Mouse (Mus musculus): Measurements from ENCODE around the gene Prss41. TPM values are rescaled to one million over a fixed set of nuclear protein-coding genes. Genes with fewer than 3 reads are reported as not detected.

Prss41 gene
- polyA plus RNA-seq, 1 experiment: 0.02 TPM

GRCm38 (mm10) chr17:23801627-23802026, 42.3 kb downstream of the Prss41 start:
- TF ChIP-seq MYOD1 (IDR thresholded peaks at IDR 0.05; ENCODE audit: control insufficient read depth, insufficient read length, low read depth) (no peak), MYOG (IDR thresholded peaks at IDR 0.05; ENCODE audit: control insufficient read depth, extremely low read depth, insufficient read length) (no peak), MAX (IDR thresholded peaks at IDR 0.05) (no peak)
- peaks cover 11% of the 10 kb centered on the region for H3K36me3 ChIP-seq (ENCODE audit: control insufficient read depth, insufficient read depth)
- peaks cover 37% of the 10 kb centered on the region for H3K79me2 ChIP-seq (ENCODE audit: control insufficient read depth, insufficient read depth)
- H3K27me3 ChIP-seq (ENCODE audit: control insufficient read depth, insufficient read depth, insufficient read length): no peaks in the 10 kb centered on the region
- H3ac ChIP-seq (ENCODE audit: control insufficient read depth, insufficient read length, low read depth): no peak overlapping the region
- H3K79me3 ChIP-seq (ENCODE audit: low read depth): peaks cover 32% of the 10 kb centered on the region
- no peak overlapping the region for H3K4me3 ChIP-seq (ENCODE audit: insufficient read depth, poor library complexity, severe bottlenecking)

- no peak overlapping the region for H3K4me3 ChIP-seq (ENCODE audit: insufficient read depth, poor library complexity, severe bottlenecking)
- H3K79me2 ChIP-seq (ENCODE audit: control insufficient read depth, insufficient read depth): no peaks in the 10 kb centered on the region
- H3K27me3 ChIP-seq (ENCODE audit: control insufficient read depth, insufficient read depth, insufficient read length): no peaks in the 10 kb centered on the region
- TF ChIP-seq MAX (IDR thresholded peaks at IDR 0.05) (no peak), CEBPB (IDR thresholded peaks at IDR 0.05; ENCODE audit: low read depth) (no peak), MYOG (IDR thresholded peaks at IDR 0.05; ENCODE audit: control insufficient read depth, extremely low read depth, insufficient read length) (no peak), CTCF (IDR thresholded peaks at IDR 0.05; ENCODE audit: control insufficient read depth, insufficient read depth, insufficient read length) (no peak), USF1 (IDR thresholded peaks at IDR 0.05; ENCODE audit: low read depth) (no peak), FOSL1 (IDR thresholded peaks at IDR 0.05; ENCODE audit: insufficient read depth, low read length, poor library complexity, severe bottlenecking) (no peak), MYOD1 (IDR thresholded peaks at IDR 0.05; ENCODE audit: control insufficient read depth, insufficient read length, low read depth) (no peak)
- H3ac ChIP-seq (ENCODE audit: control insufficient read depth, insufficient read length, low read depth): no peak overlapping the region
- H3K79me3 ChIP-seq (ENCODE audit: low read depth): no peaks in the 10 kb centered on the region
- H3K36me3 ChIP-seq (ENCODE audit: control insufficient read depth, insufficient read depth): no peaks in the 10 kb centered on the region
These were observed 46.7 kb downstream of the Prss41 start for GRCm38 (mm10) chr17:23797316-23797715.

- no peaks in the 10 kb centered on the region for H3K79me3 ChIP-seq (ENCODE audit: low read depth)
- H3K4me3 ChIP-seq (ENCODE audit: insufficient read depth, poor library complexity, severe bottlenecking): no peak overlapping the region
- H3K79me2 ChIP-seq (ENCODE audit: control insufficient read depth, insufficient read depth): no peaks in the 10 kb centered on the region
- TF ChIP-seq MYOG (IDR thresholded peaks at IDR 0.05; ENCODE audit: control insufficient read depth, extremely low read depth, insufficient read length): no peak
- TF ChIP-seq USF1 (IDR thresholded peaks at IDR 0.05; ENCODE audit: low read depth): no peak
- TF ChIP-seq FOSL1 (IDR thresholded peaks at IDR 0.05; ENCODE audit: insufficient read depth, low read length, poor library complexity, severe bottlenecking): no peak
- no peak for TF ChIP-seq CEBPB (IDR thresholded peaks at IDR 0.05; ENCODE audit: low read depth)
- no peak for TF ChIP-seq MYOD1 (IDR thresholded peaks at IDR 0.05; ENCODE audit: control insufficient read depth, insufficient read length, low read depth)
- TF ChIP-seq MAX (IDR thresholded peaks at IDR 0.05): no peak
- no peak for TF ChIP-seq CTCF (IDR thresholded peaks at IDR 0.05; ENCODE audit: control insufficient read depth, insufficient read depth, insufficient read length)
- H3ac ChIP-seq (ENCODE audit: control insufficient read depth, insufficient read length, low read depth): no peak overlapping the region
- no peaks in the 10 kb centered on the region for H3K36me3 ChIP-seq (ENCODE audit: control insufficient read depth, insufficient read depth)
- H3K27me3 ChIP-seq (ENCODE audit: control insufficient read depth, insufficient read depth, insufficient read length): no peaks in the 10 kb centered on the region
These were observed 48.6 kb downstream of the Prss41 start for GRCm38 (mm10) chr17:23795323-23795722.

GRCm38 (mm10) chr17:23791079-23791357, 53.0 kb downstream of the Prss41 start:
- TF ChIP-seq USF1 (IDR thresholded peaks at IDR 0.05; ENCODE audit: low read depth): no peak
- H3K79me3 ChIP-seq (ENCODE audit: low read depth): no peaks in the 10 kb centered on the region
- H3K36me3 ChIP-seq (ENCODE audit: control insufficient read depth, insufficient read depth): no peaks in the 10 kb centered on the region
- H3K79me2 ChIP-seq (ENCODE audit: control insufficient read depth, insufficient read depth): no peaks in the 10 kb centered on the region
- no peak overlapping the region for H3K4me3 ChIP-seq (ENCODE audit: insufficient read depth, poor library complexity, severe bottlenecking)
- no peaks in the 10 kb centered on the region for H3K27me3 ChIP-seq (ENCODE audit: control insufficient read depth, insufficient read depth, insufficient read length)
- H3ac ChIP-seq (ENCODE audit: control insufficient read depth, insufficient read length, low read depth): no peak overlapping the region

GRCm38 (mm10) chr17:23790269-23791078, 53.5 kb downstream of the Prss41 start, which contains the start of gene Srrm2:
Srrm2 (plus strand) TSS chr17:23790532.
- Histone ChIP-seq H3K27me3 (ENCODE audit: control insufficient read depth, insufficient read depth, insufficient read length) (no peaks in the 10 kb centered on the region), H3K79me3 (ENCODE audit: low read depth) (no peaks in the 10 kb centered on the region), H3K4me3 (ENCODE audit: insufficient read depth, poor library complexity, severe bottlenecking) (no peak within 1 kb of the TSS), H3K79me2 (ENCODE audit: control insufficient read depth, insufficient read depth) (no peaks in the 10 kb centered on the region), H3K36me3 (ENCODE audit: control insufficient read depth, insufficient read depth) (no peaks in the 10 kb centered on the region), H3ac (ENCODE audit: control insufficient read depth, insufficient read length, low read depth) (no peak within 1 kb of the TSS)
- TF ChIP-seq MAX (IDR thresholded peaks at IDR 0.05) (no peak), MYOD1 (IDR thresholded peaks at IDR 0.05; ENCODE audit: control insufficient read depth, insufficient read length, low read depth) (no peak), CTCF (IDR thresholded peaks at IDR 0.05; ENCODE audit: control insufficient read depth, insufficient read depth, insufficient read length) (no peak), FOSL1 (IDR thresholded peaks at IDR 0.05; ENCODE audit: insufficient read depth, low read length, poor library complexity, severe bottlenecking) (no peak), CEBPB (IDR thresholded peaks at IDR 0.05; ENCODE audit: low read depth) (no peak), USF1 (IDR thresholded peaks at IDR 0.05; ENCODE audit: low read depth) (no peak), MYOG (IDR thresholded peaks at IDR 0.05; ENCODE audit: control insufficient read depth, extremely low read depth, insufficient read length) (no peak)

GRCm38 (mm10) chr17:23789749-23790268, 54.2 kb downstream of the Prss41 start:
- Histone ChIP-seq H3K4me3 (ENCODE audit: insufficient read depth, poor library complexity, severe bottlenecking) (no peak overlapping the region), H3K79me2 (ENCODE audit: control insufficient read depth, insufficient read depth) (no peaks in the 10 kb centered on the region), H3K79me3 (ENCODE audit: low read depth) (no peaks in the 10 kb centered on the region), H3K36me3 (ENCODE audit: control insufficient read depth, insufficient read depth) (no peaks in the 10 kb centered on the region), H3K27me3 (ENCODE audit: control insufficient read depth, insufficient read depth, insufficient read length) (no peaks in the 10 kb centered on the region), H3ac (ENCODE audit: control insufficient read depth, insufficient read length, low read depth) (no peak overlapping the region)
- TF ChIP-seq MYOD1 (IDR thresholded peaks at IDR 0.05; ENCODE audit: control insufficient read depth, insufficient read length, low read depth) (no peak), MAX (IDR thresholded peaks at IDR 0.05) (no peak)

Measured in C2C12 (cell line).